Mouse (Mus musculus): ENCODE measurements at regions not wholly inside any gene's neighbourhood (a gene's known extent, or its start where the extent isn't known, plus 50 kb on each side); places are given as distances from the start of the nearest gene placed in this dataset.

GRCm38 (mm10) chr8:34486433-34487096, 375.0 kb upstream of the Gm10131 start:
- no peaks in the 10 kb centered on the region; the same call in 1 of the 2 replicates for H3K27me3 ChIP-seq (ENCODE audit: control insufficient read depth, insufficient read depth, low read length, poor library complexity, severe bottlenecking)
- no peak for DNase-seq (ENCODE audit: low read depth, low spot score)
- H3K36me3 ChIP-seq (ENCODE audit: control insufficient read depth, insufficient read depth, low read length, poor library complexity, severe bottlenecking), result no peaks in the 10 kb centered on the region

DNA sequence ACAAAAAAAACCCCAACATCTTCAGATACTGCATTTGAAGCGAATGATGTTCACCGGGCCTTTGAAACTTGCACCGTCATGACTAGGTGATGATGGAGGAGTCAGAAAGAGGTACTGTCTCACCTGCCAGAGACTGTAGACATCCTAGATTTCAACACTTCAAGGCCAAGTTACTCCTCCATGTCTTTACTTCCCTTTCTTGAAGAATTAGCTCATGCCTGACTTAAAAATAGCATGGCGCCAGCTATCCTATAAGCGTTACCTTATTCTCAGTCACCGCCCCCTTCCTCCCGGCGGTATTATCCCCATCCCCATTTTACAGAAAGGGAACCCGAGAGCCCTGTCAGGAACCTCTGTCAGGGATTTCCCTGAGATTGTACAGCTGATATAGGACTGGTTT, 374.4 kb upstream of the Gm10131 start:
- DNase-seq (ENCODE audit: low read depth, low spot score), result no peak
- Histone ChIP-seq H3K36me3 (ENCODE audit: control insufficient read depth, insufficient read depth, low read length, poor library complexity, severe bottlenecking) (no peaks in the 10 kb centered on the region), H3K27me3 (ENCODE audit: control insufficient read depth, insufficient read depth, low read length, poor library complexity, severe bottlenecking) (no peaks in the 10 kb centered on the region; the same call in 1 of the 2 replicates)

GRCm38 (mm10) chr8:34485346-34485745, 373.8 kb upstream of the Gm10131 start:
- H3K36me3 ChIP-seq (ENCODE audit: control insufficient read depth, insufficient read depth, low read length, poor library complexity, severe bottlenecking), result no peaks in the 10 kb centered on the region
- H3K27me3 ChIP-seq (ENCODE audit: control insufficient read depth, insufficient read depth, low read length, poor library complexity, severe bottlenecking), result no peaks in the 10 kb centered on the region; the same call in 1 of the 2 replicates
- no peak for DNase-seq (ENCODE audit: low read depth, low spot score)

GRCm38 (mm10) chr8:34484551-34485335, 373.2 kb upstream of the Gm10131 start:
- H3K27me3 ChIP-seq (ENCODE audit: control insufficient read depth, insufficient read depth, low read length, poor library complexity, severe bottlenecking), result no peaks in the 10 kb centered on the region; the same call in 1 of the 2 replicates
- peak; percentile 84 for DNase-seq (ENCODE audit: low read depth, low spot score)

DNA sequence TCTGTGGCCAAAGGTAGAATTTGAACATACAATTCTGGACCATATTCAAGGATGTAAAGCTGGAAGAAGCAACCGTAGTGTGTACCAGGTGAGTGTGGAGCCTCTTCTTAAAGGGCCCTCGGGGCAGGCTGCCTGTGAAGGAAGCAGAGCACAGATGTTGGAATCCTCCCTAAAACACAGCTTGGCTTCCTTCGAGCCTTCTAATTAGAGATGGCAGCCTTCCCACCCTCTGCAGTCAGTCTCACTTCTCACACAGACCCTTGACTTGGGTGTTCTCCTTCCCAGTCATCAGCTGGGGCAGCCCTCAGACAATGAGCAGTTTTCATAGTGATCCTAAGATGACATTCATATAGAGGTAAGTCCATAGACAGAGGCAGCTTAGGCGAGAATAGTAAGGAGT, 371.7 kb upstream of the Gm10131 start:
- Histone ChIP-seq H3K36me3 (ENCODE audit: control insufficient read depth, insufficient read depth, low read length, poor library complexity, severe bottlenecking) (no peaks in the 10 kb centered on the region), H3K27me3 (ENCODE audit: control insufficient read depth, insufficient read depth, low read length, poor library complexity, severe bottlenecking) (no peaks in the 10 kb centered on the region)
- no peak for DNase-seq (ENCODE audit: low read depth, low spot score)

More at GRCm38 (mm10) chr8:34484551-34485335, 373.2 kb upstream of the Gm10131 start:
- no peaks in the 10 kb centered on the region for H3K36me3 ChIP-seq (ENCODE audit: control insufficient read depth, insufficient read depth, low read length, poor library complexity, severe bottlenecking)

- Histone ChIP-seq H3K27me3 (ENCODE audit: control insufficient read depth, insufficient read depth, low read length, poor library complexity, severe bottlenecking) (no peaks in the 10 kb centered on the region), H3K36me3 (ENCODE audit: control insufficient read depth, insufficient read depth, low read length, poor library complexity, severe bottlenecking) (no peaks in the 10 kb centered on the region)
- no peak for DNase-seq (ENCODE audit: low read depth, low spot score)
Measured at GRCm38 (mm10) chr8:34482676-34483075, 371.1 kb upstream of the Gm10131 start.

GRCm38 (mm10) chr8:34480496-34480895, 369.0 kb upstream of the Gm10131 start:
- Histone ChIP-seq H3K36me3 (ENCODE audit: control insufficient read depth, insufficient read depth, low read length, poor library complexity, severe bottlenecking) (no peaks in the 10 kb centered on the region), H3K27me3 (ENCODE audit: control insufficient read depth, insufficient read depth, low read length, poor library complexity, severe bottlenecking) (no peaks in the 10 kb centered on the region)
- no peak for DNase-seq (ENCODE audit: low read depth, low spot score)

GRCm38 (mm10) chr8:34478891-34479290, 367.4 kb upstream of the Gm10131 start:
- Histone ChIP-seq H3K36me3 (ENCODE audit: control insufficient read depth, insufficient read depth, low read length, poor library complexity, severe bottlenecking) (no peaks in the 10 kb centered on the region), H3K27me3 (ENCODE audit: control insufficient read depth, insufficient read depth, low read length, poor library complexity, severe bottlenecking) (no peaks in the 10 kb centered on the region)
- no peak for DNase-seq (ENCODE audit: low read depth, low spot score)

- Histone ChIP-seq H3K27me3 (ENCODE audit: control insufficient read depth, insufficient read depth, low read length, poor library complexity, severe bottlenecking) (no peaks in the 10 kb centered on the region), H3K36me3 (ENCODE audit: control insufficient read depth, insufficient read depth, low read length, poor library complexity, severe bottlenecking) (no peaks in the 10 kb centered on the region)
- no peak for DNase-seq (ENCODE audit: low read depth, low spot score)
Measured at GRCm38 (mm10) chr8:34478465-34478864, 366.9 kb upstream of the Gm10131 start.

- DNase-seq (ENCODE audit: low read depth, low spot score), result no peak
- H3K36me3 ChIP-seq (ENCODE audit: control insufficient read depth, insufficient read depth, low read length, poor library complexity, severe bottlenecking), result no peaks in the 10 kb centered on the region
- no peaks in the 10 kb centered on the region for H3K27me3 ChIP-seq (ENCODE audit: control insufficient read depth, insufficient read depth, low read length, poor library complexity, severe bottlenecking)
Measured at GRCm38 (mm10) chr8:34476146-34476820, 364.7 kb upstream of the Gm10131 start.

DNA sequence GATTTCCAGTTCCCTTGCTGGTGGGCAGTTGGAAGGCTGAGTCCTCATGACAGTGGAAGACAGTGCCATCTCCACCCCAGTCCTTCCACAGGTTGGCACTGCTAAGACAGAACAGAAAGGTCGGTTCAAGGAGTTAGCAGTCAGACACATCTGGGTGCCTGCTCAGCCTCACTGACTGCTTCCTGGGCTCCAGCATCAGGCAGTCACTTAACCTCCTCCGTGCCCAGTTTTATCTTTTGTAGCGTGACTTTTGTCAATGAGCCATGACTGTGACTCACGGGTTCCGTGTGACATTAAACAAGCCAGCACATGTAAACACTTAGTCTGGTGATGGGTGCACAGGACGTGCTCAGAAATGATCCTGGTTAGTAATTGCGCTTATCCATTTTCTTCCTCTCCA, 363.1 kb upstream of the Gm10131 start:
- H3K27me3 ChIP-seq (ENCODE audit: control insufficient read depth, insufficient read depth, low read length, poor library complexity, severe bottlenecking), result no peaks in the 10 kb centered on the region
- no peak for DNase-seq (ENCODE audit: low read depth, low spot score)
- H3K36me3 ChIP-seq (ENCODE audit: control insufficient read depth, insufficient read depth, low read length, poor library complexity, severe bottlenecking), result no peaks in the 10 kb centered on the region

DNA sequence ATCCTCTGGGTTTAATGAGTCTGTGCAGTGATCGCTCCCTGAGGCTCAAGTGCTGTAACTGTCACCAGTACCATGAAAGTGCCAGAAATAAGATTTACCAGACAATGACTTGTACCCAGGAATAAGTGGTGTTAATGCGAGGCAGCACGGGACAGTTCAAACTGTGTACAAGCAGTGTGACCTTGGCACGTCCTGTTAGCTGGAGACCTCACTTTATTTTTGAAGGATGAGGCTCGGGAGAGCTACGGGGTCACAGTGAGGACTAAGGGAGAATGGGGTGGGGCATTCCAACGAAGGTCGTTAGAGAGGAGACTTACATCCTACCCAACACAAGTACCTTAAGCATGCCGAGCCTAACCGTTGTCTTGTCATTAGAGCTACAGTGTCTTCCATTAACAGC, 362.2 kb upstream of the Gm10131 start:
- DNase-seq (ENCODE audit: low read depth, low spot score), result no peak
- H3K36me3 ChIP-seq (ENCODE audit: control insufficient read depth, insufficient read depth, low read length, poor library complexity, severe bottlenecking), result no peaks in the 10 kb centered on the region
- H3K27me3 ChIP-seq (ENCODE audit: control insufficient read depth, insufficient read depth, low read length, poor library complexity, severe bottlenecking), result no peaks in the 10 kb centered on the region

GRCm38 (mm10) chr8:34473301-34473700, 361.8 kb upstream of the Gm10131 start:
- no peaks in the 10 kb centered on the region for H3K27me3 ChIP-seq (ENCODE audit: control insufficient read depth, insufficient read depth, low read length, poor library complexity, severe bottlenecking)
- no peak for DNase-seq (ENCODE audit: low read depth, low spot score)
- H3K36me3 ChIP-seq (ENCODE audit: control insufficient read depth, insufficient read depth, low read length, poor library complexity, severe bottlenecking), result no peaks in the 10 kb centered on the region

- Histone ChIP-seq H3K36me3 (ENCODE audit: control insufficient read depth, insufficient read depth, low read length, poor library complexity, severe bottlenecking) (no peaks in the 10 kb centered on the region), H3K27me3 (ENCODE audit: control insufficient read depth, insufficient read depth, low read length, poor library complexity, severe bottlenecking) (no peaks in the 10 kb centered on the region)
- DNase-seq (ENCODE audit: low read depth, low spot score), result no peak
Measured at GRCm38 (mm10) chr8:34472846-34473245, 361.3 kb upstream of the Gm10131 start.

GRCm38 (mm10) chr8:34472434-34472833, 360.9 kb upstream of the Gm10131 start:
- DNase-seq (ENCODE audit: low read depth, low spot score), result no peak
- no peaks in the 10 kb centered on the region for H3K27me3 ChIP-seq (ENCODE audit: control insufficient read depth, insufficient read depth, low read length, poor library complexity, severe bottlenecking)

More at GRCm38 (mm10) chr8:34472434-34472833, 360.9 kb upstream of the Gm10131 start:
- H3K36me3 ChIP-seq (ENCODE audit: control insufficient read depth, insufficient read depth, low read length, poor library complexity, severe bottlenecking), result no peaks in the 10 kb centered on the region

Measured in splenic B cell, adult 2 months (primary cell).